Mouse (Mus musculus) kidney, embryonic 14.5 days (tissue): ENCODE data around the gene Lingo4. TPM values are rescaled to one million over a fixed set of nuclear protein-coding genes. Genes with fewer than 3 reads are reported as not detected.

ENCODE experiments used
- ATAC-seq: fragments of 200-750 bp; cut with Nextera tagmentation; 2 replicates; pipeline ENCODE4 v1.8.0; 2017; ENCODE audit warnings: moderate number of reproducible peaks, mild to moderate bottlenecking, moderate TSS enrichment, moderate library complexity; ENCODE audit not compliant: low FRiP score, low TSS enrichment
- H3K27ac ChIP-seq: fragments of 300-500 bp; sonication (generic); 2 replicates; pipeline ENCODE4 v1.5.1; 2014; ENCODE audit warnings: low read depth, mild to moderate bottlenecking, low read length, moderate library complexity, mixed read lengths
- H3K27me3 ChIP-seq: fragments of 300-500 bp; sonication (generic); 2 replicates; pipeline ENCODE4 v1.6.1; 2014; ENCODE audit warnings: mild to moderate bottlenecking, low read length; ENCODE audit not compliant: control insufficient read depth, insufficient read depth
- H3K36me3 ChIP-seq: fragments of 300-500 bp; sonication (generic); 2 replicates; pipeline ENCODE4 v1.6.1; 2014; ENCODE audit warnings: low read length, mixed read lengths; ENCODE audit not compliant: control insufficient read depth, insufficient read depth
- H3K4me1 ChIP-seq: fragments of 300-500 bp; sonication (generic); 2 replicates; pipeline ENCODE4 v1.6.1; 2014; ENCODE audit warnings: low read length, mixed read lengths; ENCODE audit not compliant: control insufficient read depth, insufficient read depth
- H3K4me2 ChIP-seq: fragments of 300-500 bp; sonication (generic); replicated peaks from 2 replicates; pipeline ENCODE4 v1.6.1; 2014; ENCODE audit warnings: low read depth, mild to moderate bottlenecking, low read length
- H3K4me3 ChIP-seq: fragments of 300-500 bp; sonication (generic); 2 replicates; pipeline ENCODE4 v1.5.1; 2014; ENCODE audit warnings: mild to moderate bottlenecking, low read length
- H3K9ac ChIP-seq: fragments of 300-500 bp; sonication (generic); 2 replicates; pipeline ENCODE4 v1.6.1; 2014; ENCODE audit warnings: low read depth, mild to moderate bottlenecking, low read length, moderate library complexity
- H3K9me3 ChIP-seq: fragments of 300-500 bp; sonication (generic); 2 replicates; pipeline ENCODE4 v1.6.1; 2016; ENCODE audit warnings: low read length; ENCODE audit not compliant: control insufficient read depth
- WGBS: fragments of 180-500 bp; shearing (Covaris S2); extraction: QIAGEN DNeasy Blood & Tissue Kit; methylation state at CpG from one replicate; pipeline ENCODE4 v1.1.7; 2014; 5-methylcytosine and 5-hydroxymethylcytosine counted together
- polyA plus RNA-seq: library from polyadenylated mRNA; unstranded; fragments of >200 nt; fragmentation: Nextera tagmentation; extraction: Ambion mirVana; gene quantifications from 2 replicates; pipeline ENCODE4 v1.2.1, GENCODE M21; 2014

Lingo4 gene
- polyA plus RNA-seq, 1 experiment from 2014 or later, result 0.24 TPM

- Histone ChIP-seq H3K27me3 (no peaks in the 10 kb centered on the region), H3K9me3 (no peaks in the 10 kb centered on the region), H3K27ac (no peak overlapping the region), H3K4me1 (no peaks in the 10 kb centered on the region), H3K4me2 (no peak overlapping the region), H3K4me3 (no peak overlapping the region), H3K36me3 (no peaks in the 10 kb centered on the region), H3K9ac (no peak overlapping the region)
- WGBS, result 15% methylated on average over 9 of the region's 9 CpGs
- ATAC-seq, result no peak
Observed at GRCm38 (mm10) chr3:94379831-94380510, 18.3 kb upstream of the Lingo4 start.

GRCm38 (mm10) chr3:94382308-94382707 is 16.0 kb upstream of the Lingo4 start:
- no peaks in the 10 kb centered on the region for H3K36me3 ChIP-seq
- no peak overlapping the region for H3K4me2 ChIP-seq
- H3K27ac ChIP-seq, result no peak overlapping the region
- ATAC-seq, result no peak
- H3K9ac ChIP-seq, result no peak overlapping the region
- H3K27me3 ChIP-seq, result no peaks in the 10 kb centered on the region
- H3K4me3 ChIP-seq, result no peak overlapping the region
- no peaks in the 10 kb centered on the region for H3K9me3 ChIP-seq
- 70% methylated on average over 5 of the region's 5 CpGs for WGBS
- H3K4me1 ChIP-seq, result no peaks in the 10 kb centered on the region

- H3K4me2 ChIP-seq, result no peak overlapping the region
- H3K27me3 ChIP-seq, result no peaks in the 10 kb centered on the region
- WGBS, result 73% methylated on average over 3 of the region's 3 CpGs
- H3K27ac ChIP-seq, result no peak overlapping the region
- H3K9me3 ChIP-seq, result no peaks in the 10 kb centered on the region
- H3K4me1 ChIP-seq, result no peaks in the 10 kb centered on the region
- no peak overlapping the region for H3K4me3 ChIP-seq
- no peak overlapping the region for H3K9ac ChIP-seq
- H3K36me3 ChIP-seq, result no peaks in the 10 kb centered on the region
- no peak for ATAC-seq
Observed at GRCm38 (mm10) chr3:94383476-94383875, 14.8 kb upstream of the Lingo4 start.

GRCm38 (mm10) chr3:94386671-94387070 is 11.6 kb upstream of the Lingo4 start:
- H3K27me3 ChIP-seq, result no peaks in the 10 kb centered on the region; the same call in 1 of the 2 replicates
- H3K9me3 ChIP-seq, result no peaks in the 10 kb centered on the region
- no peak overlapping the region for H3K9ac ChIP-seq
- 58% methylated on average over 4 of the region's 4 CpGs for WGBS
- no peak overlapping the region for H3K4me3 ChIP-seq
- no peak overlapping the region for H3K4me2 ChIP-seq
- H3K27ac ChIP-seq, result no peak overlapping the region
- no peaks in the 10 kb centered on the region for H3K36me3 ChIP-seq
- ATAC-seq, result no peak
- no peaks in the 10 kb centered on the region for H3K4me1 ChIP-seq

GRCm38 (mm10) chr3:94387391-94387790 is 10.9 kb upstream of the Lingo4 start:
- no peak overlapping the region for H3K27ac ChIP-seq
- H3K9me3 ChIP-seq, result no peaks in the 10 kb centered on the region
- WGBS, result 94% methylated on average over 10 of the region's 10 CpGs
- ATAC-seq, result no peak
- H3K4me1 ChIP-seq, result no peaks in the 10 kb centered on the region
- no peaks in the 10 kb centered on the region for H3K36me3 ChIP-seq
- H3K9ac ChIP-seq, result no peak overlapping the region
- no peaks in the 10 kb centered on the region; the same call in 1 of the 2 replicates for H3K27me3 ChIP-seq
- no peak overlapping the region for H3K4me3 ChIP-seq
- no peak overlapping the region for H3K4me2 ChIP-seq

- Histone ChIP-seq H3K4me3 (no peak overlapping the region), H3K36me3 (no peaks in the 10 kb centered on the region), H3K27me3 (no peaks in the 10 kb centered on the region; the same call in 1 of the 2 replicates), H3K4me1 (no peaks in the 10 kb centered on the region), H3K9me3 (no peaks in the 10 kb centered on the region), H3K27ac (no peak overlapping the region), H3K4me2 (no peak overlapping the region), H3K9ac (no peak overlapping the region)
- 73% methylated on average over 4 of the region's 5 CpGs for WGBS
- ATAC-seq, result no peak
Observed at GRCm38 (mm10) chr3:94388047-94388446, 10.3 kb upstream of the Lingo4 start.

- Histone ChIP-seq H3K4me2 (no peak overlapping the region), H3K9me3 (no peaks in the 10 kb centered on the region), H3K9ac (no peak overlapping the region), H3K36me3 (no peaks in the 10 kb centered on the region), H3K4me1 (no peaks in the 10 kb centered on the region), H3K4me3 (no peak overlapping the region), H3K27me3 (no peaks in the 10 kb centered on the region; the same call in 1 of the 2 replicates), H3K27ac (no peak overlapping the region)
- 96% methylated on average over 16 of the region's 16 CpGs for WGBS
- ATAC-seq, result no peak
Observed at GRCm38 (mm10) chr3:94389420-94389819, 8.9 kb upstream of the Lingo4 start.

GRCm38 (mm10) chr3:94391001-94391400 is 7.3 kb upstream of the Lingo4 start:
- Histone ChIP-seq H3K9me3 (no peaks in the 10 kb centered on the region), H3K4me2 (no peak overlapping the region), H3K27me3 (no peaks in the 10 kb centered on the region; the same call in 1 of the 2 replicates), H3K4me1 (no peaks in the 10 kb centered on the region), H3K36me3 (no peaks in the 10 kb centered on the region), H3K9ac (no peak overlapping the region), H3K27ac (no peak overlapping the region), H3K4me3 (no peak overlapping the region)
- 82% methylated on average over 5 of the region's 5 CpGs for WGBS
- ATAC-seq, result no peak

GRCm38 (mm10) chr3:94392128-94392527 is 6.2 kb upstream of the Lingo4 start:
- no peak for ATAC-seq
- Histone ChIP-seq H3K4me3 (no peak overlapping the region), H3K27me3 (no peaks in the 10 kb centered on the region; the same call in 1 of the 2 replicates), H3K9ac (no peak overlapping the region), H3K4me1 (no peaks in the 10 kb centered on the region), H3K9me3 (no peaks in the 10 kb centered on the region), H3K36me3 (no peaks in the 10 kb centered on the region), H3K4me2 (no peak overlapping the region), H3K27ac (no peak overlapping the region)
- WGBS, result 82% methylated on average over 2 of the region's 2 CpGs
